Mouse (Mus musculus): ENCODE measurements around the gene Ryr3. TPM values are rescaled to one million over a fixed set of nuclear protein-coding genes. Genes with fewer than 3 reads are reported as not detected.

Ryr3 gene
- polyA plus RNA-seq, 1 experiment from 2014 or later = 6.2 TPM

DNA sequence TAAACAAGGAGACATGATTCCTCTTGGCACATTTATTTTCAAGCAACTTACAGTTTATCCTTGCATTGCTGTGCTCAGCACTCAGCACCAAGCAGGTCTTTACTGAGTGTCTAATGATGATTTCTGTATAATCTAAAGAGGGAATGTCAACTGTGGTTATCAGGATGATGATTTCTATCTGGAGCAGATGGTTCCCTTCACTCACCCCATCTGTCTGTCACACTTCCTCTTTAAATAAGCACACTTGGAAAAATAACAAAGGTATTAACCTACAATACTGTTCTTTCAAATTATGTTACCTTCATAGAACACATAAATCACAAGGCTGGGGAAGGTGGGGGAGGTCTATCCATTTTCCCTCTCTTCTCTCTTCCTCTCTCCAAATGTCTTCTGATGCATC lies 304.3 kb downstream of the Ryr3 start:
- no peak overlapping the region for H3K4me2 ChIP-seq (ENCODE audit: low read length)
- no peaks in the 10 kb centered on the region for H3K36me3 ChIP-seq (ENCODE audit: control insufficient read depth, insufficient read depth, low read length)
- H3K27me3 ChIP-seq (ENCODE audit: control insufficient read depth, insufficient read depth, low read depth, low read length) = no peaks in the 10 kb centered on the region
- no peaks in the 10 kb centered on the region for H3K4me1 ChIP-seq (ENCODE audit: control insufficient read depth, insufficient read depth, low read length)
- no peaks in the 10 kb centered on the region for H3K9me3 ChIP-seq (replicated peaks; ENCODE audit: control insufficient read depth, low read length, poor library complexity, severe bottlenecking)
- no peak for ATAC-seq
- no peak overlapping the region for H3K4me3 ChIP-seq (ENCODE audit: low read depth, low read length)
- H3K27ac ChIP-seq (ENCODE audit: low read length) = no peak overlapping the region
- H3K9ac ChIP-seq (ENCODE audit: low read depth, low read length) = no peak overlapping the region

DNA sequence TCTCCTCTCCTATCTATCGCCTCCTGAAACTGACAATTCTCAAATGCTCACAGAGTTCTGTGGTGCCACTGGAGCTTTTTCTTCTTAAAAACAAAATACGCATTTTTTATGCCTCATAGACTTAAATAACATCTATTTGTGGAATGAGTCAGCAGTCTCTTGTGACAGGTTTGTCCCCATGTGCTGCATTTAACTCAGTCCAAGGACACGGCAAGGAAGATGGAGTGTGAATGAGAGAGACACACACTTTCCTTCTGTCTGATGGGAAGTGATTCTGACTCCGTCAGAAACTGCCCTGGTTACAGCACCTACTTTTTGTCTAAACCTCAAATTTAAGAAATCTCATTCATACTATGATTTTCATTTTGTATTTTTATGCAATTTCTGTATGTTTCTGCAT lies 306.3 kb downstream of the Ryr3 start:
- H3K9me3 ChIP-seq (replicated peaks; ENCODE audit: control insufficient read depth, low read length, poor library complexity, severe bottlenecking) = no peaks in the 10 kb centered on the region
- H3K4me2 ChIP-seq (ENCODE audit: low read length) = no peak overlapping the region
- H3K4me1 ChIP-seq (ENCODE audit: control insufficient read depth, insufficient read depth, low read length) = no peaks in the 10 kb centered on the region
- no peak for ATAC-seq
- H3K36me3 ChIP-seq (ENCODE audit: control insufficient read depth, insufficient read depth, low read length) = no peaks in the 10 kb centered on the region
- H3K27me3 ChIP-seq (ENCODE audit: control insufficient read depth, insufficient read depth, low read depth, low read length) = no peaks in the 10 kb centered on the region
- no peak overlapping the region for H3K4me3 ChIP-seq (ENCODE audit: low read depth, low read length)
- H3K9ac ChIP-seq (ENCODE audit: low read depth, low read length) = no peak overlapping the region
- H3K27ac ChIP-seq (ENCODE audit: low read length) = no peak overlapping the region
- 88% methylated on average over 4 of the region's 4 CpGs for WGBS

DNA sequence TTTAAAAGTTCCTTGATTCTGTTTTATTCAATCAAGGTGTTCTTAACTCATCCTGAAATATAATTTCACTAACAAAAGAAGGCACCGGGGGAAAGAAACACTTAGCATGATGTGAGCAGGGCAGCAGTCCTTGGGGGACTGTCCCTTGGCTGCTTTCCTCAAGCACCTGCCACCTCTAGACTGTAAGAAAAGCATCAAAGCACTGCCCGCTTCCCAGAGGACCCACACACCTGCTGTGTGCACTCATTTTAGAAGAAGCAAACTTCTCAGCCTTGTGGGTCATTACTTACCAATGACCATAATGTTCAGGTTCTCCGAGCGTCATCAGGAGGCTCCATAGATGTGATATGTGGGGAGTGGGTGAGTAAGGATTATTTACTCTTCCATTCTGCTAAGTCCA lies 307.8 kb downstream of the Ryr3 start:
- Histone ChIP-seq H3K4me3 (ENCODE audit: low read depth, low read length) (no peak overlapping the region), H3K9me3 (replicated peaks; ENCODE audit: control insufficient read depth, low read length, poor library complexity, severe bottlenecking) (no peaks in the 10 kb centered on the region), H3K27ac (ENCODE audit: low read length) (no peak overlapping the region), H3K4me1 (ENCODE audit: control insufficient read depth, insufficient read depth, low read length) (no peaks in the 10 kb centered on the region), H3K9ac (ENCODE audit: low read depth, low read length) (no peak overlapping the region), H3K36me3 (ENCODE audit: control insufficient read depth, insufficient read depth, low read length) (no peaks in the 10 kb centered on the region), H3K27me3 (ENCODE audit: control insufficient read depth, insufficient read depth, low read depth, low read length) (no peaks in the 10 kb centered on the region), H3K4me2 (ENCODE audit: low read length) (no peak overlapping the region)
- no peak for ATAC-seq
- 90% methylated on average over 4 of the region's 4 CpGs for WGBS

DNA sequence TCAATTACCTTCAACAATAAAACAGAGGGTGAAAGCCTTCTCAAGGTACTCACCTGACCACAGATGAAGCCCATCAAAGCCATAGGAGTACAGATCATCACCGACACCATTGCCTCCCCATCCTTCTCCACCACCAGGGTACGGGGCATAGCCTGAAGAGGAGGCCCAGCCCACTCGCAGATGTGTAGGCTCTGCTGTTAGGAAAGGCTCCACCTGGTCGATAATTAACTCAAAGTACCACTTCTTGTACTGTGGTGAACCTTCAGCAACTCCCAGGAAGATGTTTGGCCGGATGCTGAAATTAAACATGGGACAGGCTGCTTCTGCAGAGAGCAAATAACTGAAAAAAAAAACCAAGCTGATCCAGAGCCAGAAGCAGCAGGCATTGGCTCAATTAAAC lies 316.1 kb downstream of the Ryr3 start:
- H3K9me3 ChIP-seq (replicated peaks; ENCODE audit: control insufficient read depth, low read length, poor library complexity, severe bottlenecking) = no peaks in the 10 kb centered on the region
- H3K9ac ChIP-seq (ENCODE audit: low read depth, low read length) = no peak overlapping the region
- no peak overlapping the region for H3K27ac ChIP-seq (ENCODE audit: low read length)
- H3K4me1 ChIP-seq (ENCODE audit: control insufficient read depth, insufficient read depth, low read length) = no peaks in the 10 kb centered on the region
- WGBS = 85% methylated on average over 5 of the region's 5 CpGs
- H3K4me3 ChIP-seq (ENCODE audit: low read depth, low read length) = no peak overlapping the region
- no peak overlapping the region for H3K4me2 ChIP-seq (ENCODE audit: low read length)
- no peaks in the 10 kb centered on the region for H3K27me3 ChIP-seq (ENCODE audit: control insufficient read depth, insufficient read depth, low read depth, low read length)
- no peak for ATAC-seq
- 0 out of 2 replicates have a peak, but pooled peaks cover 2% of the 10 kb centered on the region for H3K36me3 ChIP-seq (ENCODE audit: control insufficient read depth, insufficient read depth, low read length)

DNA sequence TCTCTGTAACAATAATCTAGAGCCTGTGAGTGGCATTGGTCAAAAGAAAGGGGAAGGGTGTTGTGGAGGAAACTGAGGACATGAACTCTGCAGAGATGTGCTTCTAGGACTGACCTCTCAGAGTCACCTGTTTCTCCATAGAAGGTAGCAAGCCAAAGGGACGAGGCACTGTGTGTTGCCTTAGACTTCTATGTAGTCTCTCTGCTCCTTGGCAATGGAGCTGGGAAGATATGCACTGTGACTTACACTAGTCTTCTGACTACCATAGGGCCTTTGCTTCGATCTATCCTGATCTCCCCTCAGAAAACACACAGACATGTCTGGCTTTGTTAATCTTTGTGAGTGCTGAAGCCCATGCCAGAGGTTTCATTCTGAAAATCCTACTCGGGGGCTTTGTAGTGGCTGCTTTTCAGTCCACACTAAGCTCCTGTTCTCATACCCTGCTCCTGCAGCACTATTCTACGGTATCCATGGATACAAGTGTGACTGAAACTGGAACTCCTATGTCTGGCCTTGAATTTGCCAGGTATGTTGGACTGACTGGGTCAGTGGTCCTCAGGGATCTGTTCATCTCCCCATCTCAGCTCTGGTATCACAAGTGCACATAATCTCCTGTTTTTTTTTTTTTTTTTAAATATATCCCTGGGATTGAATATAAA lies 332.3 kb downstream of the Ryr3 start:
- 31% methylated on average over 4 of the region's 4 CpGs for WGBS
- no peak overlapping the region for H3K9ac ChIP-seq (ENCODE audit: low read depth, low read length)
- no peaks in the 10 kb centered on the region for H3K4me1 ChIP-seq (ENCODE audit: control insufficient read depth, insufficient read depth, low read length)
- no peaks in the 10 kb centered on the region for H3K9me3 ChIP-seq (replicated peaks; ENCODE audit: control insufficient read depth, low read length, poor library complexity, severe bottlenecking)
- H3K27me3 ChIP-seq (ENCODE audit: control insufficient read depth, insufficient read depth, low read depth, low read length) = no peaks in the 10 kb centered on the region
- no peak overlapping the region for H3K4me3 ChIP-seq (ENCODE audit: low read depth, low read length)
- H3K4me2 ChIP-seq (ENCODE audit: low read length) = no peak overlapping the region
- H3K36me3 ChIP-seq (ENCODE audit: control insufficient read depth, insufficient read depth, low read length) = no peaks in the 10 kb centered on the region
- H3K27ac ChIP-seq (ENCODE audit: low read length) = no peak overlapping the region
- peak; percentile 32; the same call in 1 of the 2 replicates for ATAC-seq

DNA sequence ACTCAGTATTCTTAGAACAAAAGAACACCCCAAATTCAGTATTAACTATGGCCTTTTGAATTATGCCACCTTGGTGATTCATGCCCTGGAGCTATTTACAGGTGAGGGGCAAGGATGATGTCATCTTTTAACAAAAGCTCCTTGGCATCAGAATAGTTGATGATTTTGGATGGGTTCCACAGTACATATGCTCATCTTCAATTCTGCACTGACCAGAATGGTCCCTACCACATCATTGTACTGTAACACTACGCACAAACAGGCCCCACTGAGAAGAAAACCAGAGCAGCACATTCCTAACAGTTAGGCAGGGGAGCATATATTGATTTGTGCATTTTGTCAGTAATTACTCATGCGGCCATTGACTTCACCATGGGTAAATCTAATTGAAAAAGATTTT lies 335.1 kb downstream of the Ryr3 start:
- Histone ChIP-seq H3K36me3 (ENCODE audit: control insufficient read depth, insufficient read depth, low read length) (no peaks in the 10 kb centered on the region), H3K27me3 (ENCODE audit: control insufficient read depth, insufficient read depth, low read depth, low read length) (no peaks in the 10 kb centered on the region), H3K4me2 (ENCODE audit: low read length) (no peak overlapping the region), H3K4me3 (ENCODE audit: low read depth, low read length) (no peak overlapping the region), H3K4me1 (ENCODE audit: control insufficient read depth, insufficient read depth, low read length) (no peaks in the 10 kb centered on the region), H3K9me3 (replicated peaks; ENCODE audit: control insufficient read depth, low read length, poor library complexity, severe bottlenecking) (no peaks in the 10 kb centered on the region), H3K27ac (ENCODE audit: low read length) (no peak overlapping the region), H3K9ac (ENCODE audit: low read depth, low read length) (no peak overlapping the region)
- WGBS = 82% methylated on average over 2 of the region's 2 CpGs
- no peak for ATAC-seq

DNA sequence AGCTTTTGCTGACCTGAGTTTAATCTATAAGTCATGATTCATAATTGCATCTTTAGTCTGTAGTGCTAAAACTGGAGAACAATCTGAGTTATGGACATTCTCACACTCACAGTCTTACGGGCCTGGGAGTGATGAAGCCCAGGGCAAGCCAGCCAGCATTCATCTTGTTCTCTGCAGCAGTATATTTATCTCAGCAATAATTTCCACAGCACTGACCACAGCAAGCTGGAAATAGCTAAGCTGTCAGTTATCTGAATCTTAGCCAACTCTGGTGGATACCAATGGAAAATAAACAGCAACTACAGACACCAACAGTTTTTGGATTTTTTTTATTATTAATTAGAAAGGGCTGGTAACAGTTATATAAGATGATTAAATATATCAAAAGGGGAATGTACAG lies 335.5 kb downstream of the Ryr3 start:
- no peak for ATAC-seq
- Histone ChIP-seq H3K4me3 (ENCODE audit: low read depth, low read length) (no peak overlapping the region), H3K27ac (ENCODE audit: low read length) (no peak overlapping the region), H3K27me3 (ENCODE audit: control insufficient read depth, insufficient read depth, low read depth, low read length) (no peaks in the 10 kb centered on the region), H3K9me3 (replicated peaks; ENCODE audit: control insufficient read depth, low read length, poor library complexity, severe bottlenecking) (no peaks in the 10 kb centered on the region), H3K4me1 (ENCODE audit: control insufficient read depth, insufficient read depth, low read length) (no peaks in the 10 kb centered on the region), H3K9ac (ENCODE audit: low read depth, low read length) (no peak overlapping the region), H3K4me2 (ENCODE audit: low read length) (no peak overlapping the region), H3K36me3 (ENCODE audit: control insufficient read depth, insufficient read depth, low read length) (no peaks in the 10 kb centered on the region)
- WGBS = 100% methylated on average over 1 of the region's 1 CpGs

DNA sequence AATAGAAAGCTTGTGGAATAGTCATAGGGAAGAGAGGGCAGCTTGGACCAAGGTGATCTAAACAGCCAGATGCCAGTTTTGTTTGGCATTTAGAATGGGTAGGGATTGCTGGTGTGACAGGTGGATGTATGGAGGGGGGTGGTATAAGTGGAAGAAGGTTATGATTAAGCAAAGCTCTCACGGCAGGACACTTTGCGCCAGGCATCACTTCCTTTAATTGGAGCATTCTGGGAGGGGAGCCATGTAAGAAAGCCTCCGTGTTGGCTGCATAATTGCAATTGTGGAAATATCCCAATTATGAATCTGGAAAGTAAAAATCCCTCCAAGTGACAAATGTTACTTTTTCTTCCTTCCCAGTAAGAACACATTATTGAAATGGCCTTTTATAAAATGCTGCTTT lies 339.5 kb downstream of the Ryr3 start:
- Histone ChIP-seq H3K4me1 (ENCODE audit: control insufficient read depth, insufficient read depth, low read length) (no peaks in the 10 kb centered on the region), H3K4me3 (ENCODE audit: low read depth, low read length) (no peak overlapping the region), H3K27ac (ENCODE audit: low read length) (no peak overlapping the region), H3K9ac (ENCODE audit: low read depth, low read length) (no peak overlapping the region), H3K27me3 (ENCODE audit: control insufficient read depth, insufficient read depth, low read depth, low read length) (no peaks in the 10 kb centered on the region), H3K9me3 (replicated peaks; ENCODE audit: control insufficient read depth, low read length, poor library complexity, severe bottlenecking) (no peaks in the 10 kb centered on the region), H3K4me2 (ENCODE audit: low read length) (no peak overlapping the region), H3K36me3 (ENCODE audit: control insufficient read depth, insufficient read depth, low read length) (no peaks in the 10 kb centered on the region)
- WGBS = 67% methylated on average over 3 of the region's 3 CpGs
- ATAC-seq = no peak

DNA sequence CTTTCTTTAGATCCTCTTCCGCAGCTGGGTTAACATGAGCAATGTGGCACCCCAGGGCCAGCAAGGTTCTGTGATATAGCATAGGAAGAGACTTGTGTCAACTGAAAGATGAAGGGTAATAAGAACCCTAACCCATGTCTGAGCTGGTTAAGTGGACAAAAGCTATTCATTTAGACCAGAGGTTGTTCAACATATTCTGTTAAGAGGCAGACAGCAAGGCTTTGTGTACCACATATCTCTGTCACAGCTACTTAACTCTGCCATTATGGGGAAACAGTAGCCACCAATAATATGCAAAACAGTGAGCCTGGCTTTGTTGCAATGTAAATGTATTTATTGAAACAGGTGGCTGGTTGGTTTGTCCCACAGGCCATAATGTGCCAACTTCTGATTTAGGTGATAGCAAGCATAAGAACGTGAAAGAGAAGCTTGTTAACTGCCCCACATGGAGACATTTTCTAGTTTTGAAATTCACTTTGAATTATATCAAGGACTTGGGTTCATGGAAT lies 350.8 kb downstream of the Ryr3 start:
- no peak overlapping the region for H3K4me2 ChIP-seq (ENCODE audit: low read length)
- ATAC-seq = no peak

More for the DNA sequence above, 350.8 kb downstream of the Ryr3 start:
- WGBS = 54% methylated on average over 2 of the region's 2 CpGs
- H3K9ac ChIP-seq (ENCODE audit: low read depth, low read length) = no peak overlapping the region
- no peak overlapping the region for H3K4me3 ChIP-seq (ENCODE audit: low read depth, low read length)
- H3K36me3 ChIP-seq (ENCODE audit: control insufficient read depth, insufficient read depth, low read length) = no peaks in the 10 kb centered on the region; the same call in none of the 2 replicates
- H3K27me3 ChIP-seq (ENCODE audit: control insufficient read depth, insufficient read depth, low read depth, low read length) = no peaks in the 10 kb centered on the region
- no peaks in the 10 kb centered on the region for H3K9me3 ChIP-seq (replicated peaks; ENCODE audit: control insufficient read depth, low read length, poor library complexity, severe bottlenecking)
- no peaks in the 10 kb centered on the region for H3K4me1 ChIP-seq (ENCODE audit: control insufficient read depth, insufficient read depth, low read length)
- no peak overlapping the region for H3K27ac ChIP-seq (ENCODE audit: low read length)
